Mouse (Mus musculus) bone marrow, adult 2 months (tissue): Measurements from ENCODE around the gene Hils1.

Source experiments
- CTCF ChIP-seq: fragments of 200-500 bp; IDR thresholded peaks from 2 replicates; pipeline ENCODE4 v1.5.1; 2011; ENCODE audit warnings: low read length, control low read depth; ENCODE audit not compliant: control insufficient read depth, insufficient read depth
- POLR2A ChIP-seq: fragments of 200-500 bp; IDR thresholded peaks from 2 replicates; pipeline ENCODE4 v1.6.1; 2011; ENCODE audit warnings: low read depth, mild to moderate bottlenecking, control low read depth, low read length, borderline replicate concordance; ENCODE audit not compliant: control insufficient read depth

DNA sequence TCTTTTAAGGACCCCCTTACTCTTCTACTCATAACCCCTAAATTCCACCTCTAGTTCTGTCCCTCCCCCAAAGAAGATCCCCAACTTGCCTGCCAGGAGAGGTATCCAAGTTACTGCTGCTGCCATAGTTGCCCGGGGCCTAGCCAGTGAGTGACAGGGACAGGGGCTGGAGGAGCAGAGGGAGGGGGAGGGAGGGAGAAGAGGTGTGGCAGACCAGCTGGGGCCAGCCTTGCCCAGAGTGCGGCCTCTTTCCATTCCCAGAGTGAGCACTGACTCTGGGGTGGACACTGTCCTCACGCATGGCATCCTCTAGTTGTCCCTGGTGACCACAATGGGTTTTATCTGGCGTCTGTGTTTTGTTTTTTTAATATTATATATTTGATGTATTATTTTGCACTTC lies 5.9 kb downstream of the Hils1 start:
- TF ChIP-seq CTCF (no peak), POLR2A (no peak)
